Mouse (Mus musculus) kidney, adult 2 months (tissue): ENCODE data around the gene Mif. TPM values are rescaled to one million over a fixed set of nuclear protein-coding genes. Genes with fewer than 3 reads are reported as not detected.
"Not testable (repeated sequence)": the region's sequence is repeated elsewhere in the genome, so short reads cannot be mapped to it uniquely, and the experiment has no call there.

Experiments
- DNase-seq: peaks from one replicate; pipeline ENCODE4 v3.0.0; 2021
- H3K27ac ChIP-seq: fragments of 200-500 bp; 2 replicates; pipeline ENCODE4 v1.5.1; 2012; ENCODE audit warnings: low read depth, low read length, control low read depth, inconsistent platforms; ENCODE audit not compliant: insufficient read depth
- H3K27me3 ChIP-seq: fragments of 200-500 bp; replicated peaks from 2 replicates; pipeline ENCODE4 v1.6.1; 2012; ENCODE audit warnings: mild to moderate bottlenecking, moderate library complexity, low read length, inconsistent platforms; ENCODE audit not compliant: control insufficient read depth, insufficient read depth
- H3K36me3 ChIP-seq: fragments of 200-500 bp; 2 replicates; pipeline ENCODE4 v1.6.1; 2012; ENCODE audit warnings: mild to moderate bottlenecking, moderate library complexity, low read length, inconsistent platforms; ENCODE audit not compliant: control insufficient read depth, insufficient read depth
- H3K4me1 ChIP-seq: fragments of 200-500 bp; 2 replicates; pipeline ENCODE4 v1.6.1; 2011; ENCODE audit warnings: low read length; ENCODE audit not compliant: control insufficient read depth, insufficient read depth
- H3K4me3 ChIP-seq: fragments of 200-500 bp; 2 replicates; pipeline ENCODE4 v1.5.1; 2011; ENCODE audit warnings: mild to moderate bottlenecking, low read depth, low read length, control low read depth; ENCODE audit not compliant: insufficient read depth
- CTCF ChIP-seq: fragments of 200-500 bp; conservative IDR thresholded peaks from 2 replicates; pipeline ENCODE4 v1.5.1; 2011; ENCODE audit warnings: low read depth, mild to moderate bottlenecking, control low read depth, low read length, moderate library complexity, mixed read lengths; ENCODE audit not compliant: insufficient read depth, insufficient read length
- POLR2A ChIP-seq: fragments of 200-500 bp; IDR thresholded peaks from one replicate; pipeline ENCODE4 v1.6.1; 2011; ENCODE audit warnings: low read depth, low read length, control low read depth
- WGBS: fragments of 180-500 bp; shearing (Covaris S2); methylation state at CpG from one replicate; pipeline ENCODE4 v1.1.7; 2018; 5-methylcytosine and 5-hydroxymethylcytosine counted together
- polyA plus RNA-seq: library from polyadenylated mRNA; depleted of rRNA; stranded (reverse); fragments of >200 nt; gene quantifications from 2 replicates; pipeline ENCODE4 v1.2.3, GENCODE M21; 2012; rRNA removed

The Mif gene
- 3,280 and 4,796 TPM in 2 replicates for polyA plus RNA-seq

DNA sequence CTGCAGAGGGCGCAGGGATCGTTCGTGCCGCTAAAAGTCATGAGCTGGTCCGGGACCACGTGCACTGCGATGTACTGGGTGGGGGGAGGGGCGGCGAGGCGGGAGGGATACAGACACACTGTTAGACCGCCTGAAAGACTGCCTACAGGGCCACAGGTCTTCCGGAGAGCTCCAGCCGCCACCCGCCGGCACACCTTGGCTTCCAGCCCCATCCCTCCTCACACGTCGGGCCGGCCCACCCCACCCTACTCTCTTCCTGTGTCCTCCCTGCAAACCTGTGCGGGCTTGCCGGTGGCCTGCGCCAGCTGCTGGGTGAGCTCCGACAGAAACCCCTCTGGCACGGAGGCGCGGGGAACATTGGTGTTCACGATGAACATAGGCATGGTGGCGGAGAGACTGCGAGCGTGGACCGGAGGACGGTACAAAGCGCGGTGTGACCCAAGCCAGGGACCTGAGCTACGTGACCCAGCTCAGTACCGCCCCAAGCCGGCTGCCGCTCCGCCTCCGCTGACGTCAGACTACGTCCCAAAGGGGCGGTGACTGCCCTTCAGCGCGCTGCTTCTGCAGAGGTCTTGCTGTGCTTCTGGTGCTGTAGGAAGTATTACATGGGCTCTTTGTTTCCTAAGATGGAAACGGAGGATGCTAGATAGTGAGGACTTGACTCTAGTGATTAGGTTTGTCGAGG lies at the start of gene Mif:
Gene Mif (minus strand): TSS at position 455 of the 685 bp plus-strand sequence.
- H3K4me1 ChIP-seq, H3K27me3 ChIP-seq, H3K36me3 ChIP-seq: not testable (repeated sequence)
- DNase-seq: peak; percentile 91
- Histone ChIP-seq H3K27ac (peak within 1 kb of the TSS; percentile 71), H3K4me3 (peak within 1 kb of the TSS; percentile 89)
- WGBS: under 1% methylated on average over 46 of the region's 46 CpGs

DNA sequence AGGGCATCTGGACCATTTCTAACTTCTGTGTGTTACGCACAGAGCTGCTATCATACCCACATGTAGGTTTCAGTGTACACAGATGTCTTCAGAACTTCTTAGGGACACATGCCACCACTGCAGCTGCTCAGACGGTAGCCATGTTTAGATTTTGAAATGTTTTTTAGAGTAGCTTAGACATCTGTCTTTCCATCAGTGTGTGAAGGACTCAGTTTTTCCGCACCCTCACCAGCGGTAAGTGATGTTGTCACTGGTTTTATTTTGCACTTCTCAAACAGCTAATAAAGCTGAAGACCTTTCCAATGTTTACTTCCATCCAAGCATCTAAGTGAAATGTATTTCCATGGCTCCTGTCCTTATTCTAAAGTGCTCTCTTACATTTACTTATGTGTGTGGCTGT lies 46.8 kb upstream of the Mif start:
- Histone ChIP-seq H3K4me3 (no peak overlapping the region), H3K36me3 (peaks cover 1% of the 10 kb centered on the region), H3K4me1 (no peaks in the 10 kb centered on the region), H3K27me3 (no peaks in the 10 kb centered on the region), H3K27ac (no peak overlapping the region)
- no peak for DNase-seq
- 96% methylated on average over 4 of the region's 4 CpGs for WGBS
- no peak for TF ChIP-seq POLR2A
- TF ChIP-seq CTCF: no peak

GRCm38 (mm10) chr10:75904391-75904790 lies 44.4 kb upstream of the Mif start:
- H3K4me1 ChIP-seq: no peaks in the 10 kb centered on the region
- no peak overlapping the region for H3K27ac ChIP-seq
- H3K36me3 ChIP-seq: peaks cover 1% of the 10 kb centered on the region
- WGBS: 87% methylated on average over 5 of the region's 5 CpGs
- no peak overlapping the region for H3K4me3 ChIP-seq
- no peak for DNase-seq
- H3K27me3 ChIP-seq: no peaks in the 10 kb centered on the region
- TF ChIP-seq CTCF: no peak
- TF ChIP-seq POLR2A: no peak

GRCm38 (mm10) chr10:75898846-75899245 lies 38.8 kb upstream of the Mif start:
- peak; percentile 60 for DNase-seq
- Histone ChIP-seq H3K27me3 (no peaks in the 10 kb centered on the region), H3K36me3 (no peaks in the 10 kb centered on the region; the same call in 1 of the 2 replicates), H3K4me1 (peaks cover 3% of the 10 kb centered on the region; the same call in 1 of the 2 replicates), H3K27ac (peak overlapping the region; percentile 33; the same call in 1 of the 2 replicates), H3K4me3 (no peak overlapping the region)
- TF ChIP-seq CTCF (no peak), POLR2A (no peak)
- WGBS: 23% methylated on average over 3 of the region's 3 CpGs

DNA sequence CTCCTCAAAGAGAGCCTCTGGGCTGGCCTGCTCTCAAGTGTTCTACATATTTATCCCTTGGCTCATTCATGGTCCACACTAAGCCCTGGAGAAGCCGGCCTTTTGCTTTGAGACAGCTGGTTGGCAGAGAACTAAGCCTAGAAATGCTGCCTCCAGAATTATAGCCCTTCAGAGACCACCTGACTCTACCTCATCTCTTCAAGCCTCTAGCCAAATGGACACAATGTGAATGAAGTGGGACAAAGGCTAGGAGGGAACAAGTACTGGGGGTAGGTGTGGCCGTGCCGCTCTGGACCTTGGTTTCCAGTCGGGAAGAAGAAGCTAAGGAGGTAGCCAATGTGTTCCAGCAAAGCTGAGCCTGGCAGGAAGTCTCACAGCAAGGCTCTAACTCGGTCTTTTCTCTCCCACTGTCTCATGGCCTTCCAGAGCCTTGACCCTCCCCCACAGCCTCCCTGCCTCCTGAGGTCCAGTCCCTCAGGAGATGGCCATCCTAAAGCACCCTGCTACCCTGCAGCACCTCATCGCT lies 38.1 kb upstream of the Mif start:
- TF ChIP-seq CTCF: no peak
- no peak for TF ChIP-seq POLR2A
- no peaks in the 10 kb centered on the region for H3K27me3 ChIP-seq
- H3K36me3 ChIP-seq: no peaks in the 10 kb centered on the region
- 65% methylated on average over 6 of the region's 6 CpGs for WGBS
- H3K27ac ChIP-seq: no peak overlapping the region; the same call in 1 of the 2 replicates
- peaks cover 6% of the 10 kb centered on the region; the same call in 1 of the 2 replicates for H3K4me1 ChIP-seq
- no peak for DNase-seq
- no peak overlapping the region for H3K4me3 ChIP-seq

DNA sequence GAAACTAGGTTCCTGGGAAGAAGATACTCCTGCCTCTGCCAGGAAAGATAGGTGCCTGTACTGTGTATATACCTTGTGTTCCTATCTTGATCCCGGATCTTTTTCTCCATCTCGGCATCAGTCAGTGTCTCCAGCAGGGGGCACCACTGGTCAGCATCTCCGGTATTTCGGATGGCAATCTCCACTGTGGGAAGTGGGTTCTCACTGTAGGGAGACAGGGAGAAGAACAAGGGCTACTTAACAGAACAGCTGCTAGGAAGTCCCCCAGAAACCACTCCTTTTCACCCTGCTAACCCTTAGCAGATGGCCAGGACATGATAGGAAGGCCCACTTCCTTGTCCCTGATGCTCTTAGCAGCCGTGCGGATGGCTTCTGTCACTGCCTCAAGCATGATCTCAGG lies 37.3 kb upstream of the Mif start:
- H3K27ac ChIP-seq: no peak overlapping the region
- no peaks in the 10 kb centered on the region for H3K36me3 ChIP-seq
- 31% methylated on average over 6 of the region's 6 CpGs for WGBS
- TF ChIP-seq CTCF (peak; percentile 84), POLR2A (no peak)
- DNase-seq: peak; percentile 83
- H3K4me3 ChIP-seq: no peak overlapping the region
- peaks cover 6% of the 10 kb centered on the region; the same call in 1 of the 2 replicates for H3K4me1 ChIP-seq
- H3K27me3 ChIP-seq: no peaks in the 10 kb centered on the region

DNA sequence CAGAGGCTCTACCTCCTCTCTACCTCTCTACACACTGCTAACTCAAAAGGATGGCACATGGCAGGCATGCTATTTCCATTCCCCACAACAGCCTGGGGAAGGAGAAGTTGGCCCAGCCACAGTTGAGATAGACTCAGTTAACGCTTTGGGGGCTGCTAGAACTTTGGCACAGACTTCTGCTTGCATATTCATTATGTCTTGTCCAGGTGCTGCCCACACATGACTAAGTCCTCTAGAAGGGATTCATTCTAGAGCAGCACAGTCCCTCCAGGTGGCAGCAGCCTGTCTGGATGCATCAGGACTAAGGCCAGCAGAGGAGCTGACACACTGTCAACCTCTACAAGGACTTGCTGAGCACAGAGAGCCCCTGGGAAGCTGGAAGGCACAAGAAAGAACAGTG lies 36.2 kb upstream of the Mif start:
- H3K36me3 ChIP-seq: no peaks in the 10 kb centered on the region
- peaks cover 6% of the 10 kb centered on the region; the same call in 1 of the 2 replicates for H3K4me1 ChIP-seq
- DNase-seq: no peak
- no peak overlapping the region for H3K27ac ChIP-seq
- TF ChIP-seq POLR2A: no peak
- TF ChIP-seq CTCF: no peak
- H3K27me3 ChIP-seq: no peaks in the 10 kb centered on the region
- 89% methylated on average over 1 of the region's 1 CpGs for whole genome bisulfite sequencing
- no peak overlapping the region for H3K4me3 ChIP-seq
